Mouse (Mus musculus) E14TG2a.4 (cell line): Measurements from ENCODE around the gene Wipf1.

ENCODE experiments used
- CTCF ChIP-seq: conservative IDR thresholded peaks from 2 replicates; pipeline ENCODE4 v1.5.1; 2014; ENCODE audit warnings: low read length
- POU5F1 ChIP-seq: IDR thresholded peaks from 2 replicates; pipeline ENCODE4 v1.6.1; 2014; ENCODE audit warnings: low read length, borderline replicate concordance

GRCm38 (mm10) chr2:73455541-73455940 lies 74.0 kb downstream of the Wipf1 start:
- TF ChIP-seq CTCF (no peak), POU5F1 (no peak)
